Mouse (Mus musculus) spleen, adult 2 months (tissue): ENCODE results near the gene Pnmal1.

Source experiments
- CTCF ChIP-seq: fragments of 200-500 bp; IDR thresholded peaks from 2 replicates; pipeline ENCODE4 v1.5.1; 2011; ENCODE audit warnings: mild to moderate bottlenecking, inconsistent platforms; ENCODE audit not compliant: insufficient read depth, insufficient read length, insufficient replicate concordance; ENCODE audit errors: extremely low read depth
- POLR2A ChIP-seq: fragments of 200-500 bp; IDR thresholded peaks from 2 replicates; pipeline ENCODE4 v1.6.1; 2011; ENCODE audit warnings: low read depth, low read length, inconsistent platforms

DNA sequence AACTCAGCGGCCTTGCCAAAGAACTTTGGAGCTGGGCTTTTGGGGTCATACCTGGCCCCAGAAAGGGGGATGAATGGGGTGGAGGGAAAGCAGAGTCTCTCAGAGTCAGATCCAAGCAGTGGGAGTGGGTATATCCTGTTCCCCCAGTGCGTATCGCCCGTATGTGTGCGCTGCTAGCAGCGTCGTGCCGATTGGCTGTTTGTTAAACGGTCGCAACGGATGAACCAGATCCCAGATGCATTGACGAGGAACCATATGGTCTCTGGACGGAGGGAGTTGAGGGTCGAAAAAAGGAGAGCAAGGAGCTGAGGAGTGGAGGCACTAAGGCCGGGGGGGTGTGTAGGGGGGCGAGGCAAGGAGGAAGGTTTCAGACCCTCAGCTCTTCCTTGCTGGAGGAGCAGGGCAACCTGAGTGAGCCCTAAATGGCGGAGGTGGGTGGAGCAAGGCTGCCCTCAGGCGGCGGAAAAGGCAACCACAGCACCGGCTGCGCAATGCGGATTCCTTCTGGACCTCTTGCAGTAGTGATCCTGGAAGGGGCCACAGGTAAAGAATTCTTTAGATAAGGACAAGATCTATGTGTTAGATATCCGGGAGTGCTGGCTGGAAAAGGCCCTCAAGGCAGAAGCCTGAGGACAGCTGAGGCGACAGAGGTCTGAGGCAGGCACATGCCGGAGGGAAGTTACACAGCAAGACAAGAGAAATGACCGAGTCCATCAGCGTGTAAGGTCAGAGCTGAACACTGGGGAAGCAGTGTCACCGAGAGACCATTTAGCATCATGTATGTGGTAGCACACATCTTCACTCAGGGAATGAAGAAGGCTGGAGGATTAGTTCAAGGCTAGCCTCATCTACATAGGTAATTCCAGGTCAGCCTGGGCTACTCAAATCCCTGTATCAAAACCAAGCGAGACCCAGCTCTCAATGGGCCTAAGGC is 9.3 kb upstream of the Pnmal1 start:
- TF ChIP-seq POLR2A (no peak), CTCF (peak; percentile 93)
